Mouse (Mus musculus): Measurements from ENCODE around the gene Pbx4. TPM values are rescaled to one million over a fixed set of nuclear protein-coding genes. Genes with fewer than 3 reads are reported as not detected.

Gene Pbx4
- polyA plus RNA-seq, 1 experiment, result 22.4 TPM

- Histone ChIP-seq H3K4me3 (ENCODE audit: low read depth, low read length) (no peak overlapping the region), H3K9ac (ENCODE audit: low read depth, poor library complexity, severe bottlenecking) (no peak overlapping the region), H3K4me1 (ENCODE audit: control insufficient read depth, insufficient read depth, low read length) (peaks cover 3% of the 10 kb centered on the region), H3K9me3 (replicated peaks; ENCODE audit: control insufficient read depth, insufficient read depth, low read length, poor library complexity, severe bottlenecking) (no peaks in the 10 kb centered on the region), H3K27ac (ENCODE audit: insufficient read depth, low read length) (no peak overlapping the region), H3K27me3 (ENCODE audit: control insufficient read depth, insufficient read depth, low read length, poor library complexity, severe bottlenecking) (no peaks in the 10 kb centered on the region), H3K36me3 (ENCODE audit: control insufficient read depth, insufficient read depth, low read length, poor library complexity, severe bottlenecking) (no peaks in the 10 kb centered on the region)
- TF ChIP-seq CTCF (IDR thresholded peaks at IDR 0.05; ENCODE audit: low read depth, low read length), result no peak
- no peak for TF ChIP-seq EP300 (IDR thresholded peaks at IDR 0.05; ENCODE audit: insufficient read depth, low read depth, low read length)
- TF ChIP-seq POLR2A (IDR thresholded peaks at IDR 0.05; ENCODE audit: insufficient read depth, low read length), result no peak
These were observed 17.4 kb upstream of the Pbx4 start for GRCm38 (mm10) chr8:69814881-69815280.

- peaks cover 3% of the 10 kb centered on the region for H3K4me1 ChIP-seq (ENCODE audit: control insufficient read depth, insufficient read depth, low read length)
- no peaks in the 10 kb centered on the region for H3K9me3 ChIP-seq (replicated peaks; ENCODE audit: control insufficient read depth, insufficient read depth, low read length, poor library complexity, severe bottlenecking)
- TF ChIP-seq CTCF (IDR thresholded peaks at IDR 0.05; ENCODE audit: low read depth, low read length) (no peak), POLR2A (IDR thresholded peaks at IDR 0.05; ENCODE audit: insufficient read depth, low read length) (no peak), EP300 (IDR thresholded peaks at IDR 0.05; ENCODE audit: insufficient read depth, low read depth, low read length) (no peak)
- H3K36me3 ChIP-seq (ENCODE audit: control insufficient read depth, insufficient read depth, low read length, poor library complexity, severe bottlenecking), result no peaks in the 10 kb centered on the region
- no peak overlapping the region for H3K27ac ChIP-seq (ENCODE audit: insufficient read depth, low read length)
- no peak overlapping the region for H3K9ac ChIP-seq (ENCODE audit: low read depth, poor library complexity, severe bottlenecking)
- no peak overlapping the region for H3K4me3 ChIP-seq (ENCODE audit: low read depth, low read length)
- H3K27me3 ChIP-seq (ENCODE audit: control insufficient read depth, insufficient read depth, low read length, poor library complexity, severe bottlenecking), result no peaks in the 10 kb centered on the region
These were observed 16.9 kb upstream of the Pbx4 start for GRCm38 (mm10) chr8:69815396-69815795.

- Histone ChIP-seq H3K27me3 (ENCODE audit: control insufficient read depth, insufficient read depth, low read length, poor library complexity, severe bottlenecking) (no peaks in the 10 kb centered on the region), H3K9ac (ENCODE audit: low read depth, poor library complexity, severe bottlenecking) (no peak overlapping the region), H3K4me1 (ENCODE audit: control insufficient read depth, insufficient read depth, low read length) (peaks cover 3% of the 10 kb centered on the region), H3K27ac (ENCODE audit: insufficient read depth, low read length) (no peak overlapping the region), H3K4me3 (ENCODE audit: low read depth, low read length) (no peak overlapping the region), H3K36me3 (ENCODE audit: control insufficient read depth, insufficient read depth, low read length, poor library complexity, severe bottlenecking) (no peaks in the 10 kb centered on the region), H3K9me3 (replicated peaks; ENCODE audit: control insufficient read depth, insufficient read depth, low read length, poor library complexity, severe bottlenecking) (no peaks in the 10 kb centered on the region)
- TF ChIP-seq CTCF (IDR thresholded peaks at IDR 0.05; ENCODE audit: low read depth, low read length), result no peak
- TF ChIP-seq EP300 (IDR thresholded peaks at IDR 0.05; ENCODE audit: insufficient read depth, low read depth, low read length), result no peak
- TF ChIP-seq POLR2A (IDR thresholded peaks at IDR 0.05; ENCODE audit: insufficient read depth, low read length), result no peak
These were observed 11.8 kb upstream of the Pbx4 start for GRCm38 (mm10) chr8:69820466-69820865.

DNA sequence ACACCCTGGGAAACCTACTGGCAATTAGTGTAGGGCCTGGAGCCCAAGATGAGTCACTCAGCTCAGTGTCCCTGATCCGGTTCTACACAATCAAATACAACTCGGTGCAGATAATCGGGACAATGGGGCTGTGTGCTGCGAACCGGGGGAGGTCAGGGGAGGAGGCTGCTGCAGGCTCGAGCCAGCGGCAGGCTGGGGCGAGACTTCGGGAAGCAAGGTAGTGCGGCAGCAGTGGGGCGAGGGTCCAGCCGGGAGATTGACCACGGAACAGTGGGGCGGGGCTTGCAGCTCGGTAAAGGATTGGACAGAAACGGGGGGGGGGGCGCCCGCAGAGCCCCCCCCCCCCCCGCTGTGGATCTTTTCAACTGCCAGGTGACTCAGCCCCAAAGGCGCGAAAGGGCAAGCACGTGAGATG, 10.3 kb upstream of the Pbx4 start:
- no peaks in the 10 kb centered on the region for H3K4me1 ChIP-seq (ENCODE audit: control insufficient read depth, insufficient read depth, low read length)
- peak overlapping the region; percentile 59 for H3K4me3 ChIP-seq (ENCODE audit: low read depth, low read length)
- TF ChIP-seq CTCF (IDR thresholded peaks at IDR 0.05; ENCODE audit: low read depth, low read length) (no peak), POLR2A (IDR thresholded peaks at IDR 0.05; ENCODE audit: insufficient read depth, low read length) (peak; percentile 27)
- no peaks in the 10 kb centered on the region for H3K9me3 ChIP-seq (replicated peaks; ENCODE audit: control insufficient read depth, insufficient read depth, low read length, poor library complexity, severe bottlenecking)
- H3K36me3 ChIP-seq (ENCODE audit: control insufficient read depth, insufficient read depth, low read length, poor library complexity, severe bottlenecking), result no peaks in the 10 kb centered on the region
- H3K9ac ChIP-seq (ENCODE audit: low read depth, poor library complexity, severe bottlenecking), result peak overlapping the region; percentile 67
- peak overlapping the region; percentile 51 for H3K27ac ChIP-seq (ENCODE audit: insufficient read depth, low read length)
- no peaks in the 10 kb centered on the region for H3K27me3 ChIP-seq (ENCODE audit: control insufficient read depth, insufficient read depth, low read length, poor library complexity, severe bottlenecking)

DNA sequence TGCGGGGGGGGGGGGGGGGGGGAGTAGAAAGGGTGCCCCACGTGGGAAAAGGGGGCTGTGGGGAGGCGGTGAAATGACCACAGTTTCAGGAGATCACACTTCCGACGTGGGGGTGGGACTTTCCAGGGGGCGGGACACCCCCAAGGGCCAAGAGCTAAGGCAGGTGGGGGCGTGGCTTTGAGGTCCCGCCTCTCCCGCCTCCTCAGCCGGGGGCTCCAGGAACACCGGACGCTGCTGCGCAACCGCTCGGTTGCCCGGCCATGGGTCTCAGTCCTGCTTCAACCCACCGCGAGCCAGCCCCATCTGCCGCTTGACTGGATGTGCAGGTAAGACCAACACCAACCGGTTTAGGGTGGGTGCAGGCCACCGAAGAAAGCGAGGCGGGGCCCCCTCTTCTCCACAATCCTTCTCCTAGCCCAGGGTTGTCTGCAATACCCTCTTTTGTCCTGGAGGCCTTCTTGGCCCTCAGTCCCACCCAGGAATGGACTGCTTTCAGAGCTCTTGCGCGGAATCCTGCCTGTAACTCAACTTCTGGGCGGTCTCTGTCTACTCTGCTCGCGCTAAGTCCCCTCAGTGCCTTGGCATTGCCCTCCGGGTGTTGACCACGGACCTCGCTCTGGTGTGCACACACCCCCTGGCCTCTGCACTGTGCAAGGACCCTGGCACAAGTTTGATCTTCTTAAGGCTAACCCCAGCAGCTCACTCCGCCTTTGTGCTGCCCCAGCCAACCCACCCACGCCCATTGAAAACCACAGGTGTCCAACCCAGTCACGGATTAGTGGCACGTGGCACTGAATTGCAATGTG, 9.7 kb upstream of the Pbx4 start, which contains the start of gene Lpar2:
Gene Lpar2 (plus strand): TSS at position 44 of the 806 bp plus-strand sequence.
- Histone ChIP-seq H3K36me3 (ENCODE audit: control insufficient read depth, insufficient read depth, low read length, poor library complexity, severe bottlenecking) (no peaks in the 10 kb centered on the region), H3K4me1 (ENCODE audit: control insufficient read depth, insufficient read depth, low read length) (no peaks in the 10 kb centered on the region), H3K9me3 (replicated peaks; ENCODE audit: control insufficient read depth, insufficient read depth, low read length, poor library complexity, severe bottlenecking) (no peaks in the 10 kb centered on the region), H3K27me3 (ENCODE audit: control insufficient read depth, insufficient read depth, low read length, poor library complexity, severe bottlenecking) (no peaks in the 10 kb centered on the region), H3K9ac (ENCODE audit: low read depth, poor library complexity, severe bottlenecking) (peak within 1 kb of the TSS; percentile 67), H3K4me3 (ENCODE audit: low read depth, low read length) (peak within 1 kb of the TSS; percentile 84), H3K27ac (ENCODE audit: insufficient read depth, low read length) (peak within 1 kb of the TSS; percentile 52)
- TF ChIP-seq EP300 (IDR thresholded peaks at IDR 0.05; ENCODE audit: insufficient read depth, low read depth, low read length) (no peak), POLR2A (IDR thresholded peaks at IDR 0.05; ENCODE audit: insufficient read depth, low read length) (peak; percentile 81)

DNA sequence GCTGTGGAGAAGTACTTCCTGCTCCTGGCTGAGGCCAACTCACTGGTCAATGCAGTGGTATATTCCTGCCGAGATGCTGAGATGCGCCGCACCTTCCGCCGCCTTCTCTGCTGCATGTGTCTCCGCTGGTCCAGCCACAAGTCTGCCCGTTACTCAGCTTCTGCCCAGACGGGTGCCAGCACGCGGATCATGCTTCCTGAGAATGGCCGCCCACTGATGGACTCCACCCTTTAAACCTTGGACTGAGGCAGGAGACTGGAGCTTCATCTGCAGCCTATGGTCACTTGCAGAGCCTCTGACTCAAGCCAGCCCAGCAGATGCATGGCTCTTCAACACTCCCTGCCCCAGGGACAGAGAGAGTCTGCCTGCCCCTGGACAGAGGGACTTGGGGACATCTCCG, 5.9 kb upstream of the Pbx4 start:
- H3K9ac ChIP-seq (ENCODE audit: low read depth, poor library complexity, severe bottlenecking), result 0 out of 2 replicates have a peak overlapping the region, but pooled peaks have one; percentile 1
- H3K4me3 ChIP-seq (ENCODE audit: low read depth, low read length), result peak overlapping the region; percentile 4
- H3K4me1 ChIP-seq (ENCODE audit: control insufficient read depth, insufficient read depth, low read length), result no peaks in the 10 kb centered on the region
- no peaks in the 10 kb centered on the region for H3K9me3 ChIP-seq (replicated peaks; ENCODE audit: control insufficient read depth, insufficient read depth, low read length, poor library complexity, severe bottlenecking)
- no peak overlapping the region for H3K27ac ChIP-seq (ENCODE audit: insufficient read depth, low read length)
- no peak for TF ChIP-seq CTCF (IDR thresholded peaks at IDR 0.05; ENCODE audit: low read depth, low read length)
- TF ChIP-seq EP300 (IDR thresholded peaks at IDR 0.05; ENCODE audit: insufficient read depth, low read depth, low read length), result no peak
- no peak for TF ChIP-seq POLR2A (IDR thresholded peaks at IDR 0.05; ENCODE audit: insufficient read depth, low read length)
- H3K27me3 ChIP-seq (ENCODE audit: control insufficient read depth, insufficient read depth, low read length, poor library complexity, severe bottlenecking), result no peaks in the 10 kb centered on the region
- no peaks in the 10 kb centered on the region for H3K36me3 ChIP-seq (ENCODE audit: control insufficient read depth, insufficient read depth, low read length, poor library complexity, severe bottlenecking)

All from ES-Bruce4 (cell line).